Mouse (Mus musculus) adrenal gland, adult 8-10 months (tissue): ENCODE results near the gene Slc39a3. TPM values are rescaled to one million over a fixed set of nuclear protein-coding genes. Genes with fewer than 3 reads are reported as not detected.
"Not testable (repeated sequence)": the region's sequence is repeated elsewhere in the genome, so short reads cannot be mapped to it uniquely, and the experiment has no call there.

ENCODE experiments used
- DNase-seq: peaks from one replicate; pipeline ENCODE4 v3.0.0; 2022
- total RNA-seq, 4 experiments: library from RNA; stranded (reverse); gene quantifications; 2 replicates each; pipeline ENCODE4 v1.2.4; 2022

Slc39a3 gene
- total RNA-seq, 4 experiments from 2014 or later = 50.7 to 86.9 (median 66.5) TPM

- DNase-seq = no peak
These were observed 31.1 kb downstream of the Slc39a3 start for GRCm38 (mm10) chr10:81006005-81006677.

DNA sequence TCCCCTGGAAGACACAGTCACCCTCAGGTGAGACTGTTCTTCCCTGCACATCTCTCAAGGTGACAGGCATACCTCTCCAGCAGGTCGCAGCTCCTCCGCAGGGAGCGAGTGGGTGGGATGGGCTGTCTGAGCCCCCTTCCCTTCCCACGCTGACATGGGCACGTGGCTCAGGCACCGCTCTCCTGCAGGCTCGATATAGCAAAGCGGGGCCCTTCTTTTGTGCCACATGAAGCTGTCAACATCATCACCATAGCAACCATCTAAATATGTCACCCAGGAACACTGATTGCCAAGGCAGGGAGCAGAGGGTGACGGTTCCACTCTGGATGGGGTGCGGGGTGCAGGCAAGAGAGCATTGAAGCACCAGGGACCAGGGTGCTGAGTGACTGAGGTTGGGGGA is 36.1 kb downstream of the Slc39a3 start:
- no peak for DNase-seq

- no peak for DNase-seq
These were observed 36.8 kb downstream of the Slc39a3 start for GRCm38 (mm10) chr10:81000197-81001062.

GRCm38 (mm10) chr10:80999362-81000196 is 37.6 kb downstream of the Slc39a3 start:
- DNase-seq = peak; percentile 84

- DNase-seq = no peak
These were observed 38.4 kb downstream of the Slc39a3 start for GRCm38 (mm10) chr10:80998778-80999177.

DNA sequence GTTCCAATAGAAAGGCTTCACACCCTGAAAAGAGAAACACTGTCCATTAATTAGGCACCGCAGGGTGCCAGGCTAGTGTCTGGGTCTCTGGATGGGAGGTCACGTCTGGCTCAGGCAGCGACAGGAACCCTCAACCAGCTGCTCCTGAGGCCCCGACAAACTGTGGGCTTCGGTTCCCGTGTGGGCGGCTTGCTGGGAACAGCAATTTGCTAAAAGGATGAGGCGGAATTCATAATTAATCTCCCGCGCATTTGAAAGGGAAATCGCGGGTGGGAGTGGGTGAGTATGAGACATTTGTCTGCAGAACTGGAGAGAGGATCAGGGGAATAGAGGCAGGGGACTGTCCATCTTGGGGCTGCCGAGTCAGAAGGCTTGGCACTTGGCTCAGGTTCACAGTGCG is 39.2 kb downstream of the Slc39a3 start:
- no peak for DNase-seq

GRCm38 (mm10) chr10:80997332-80997731 is 39.9 kb downstream of the Slc39a3 start:
- DNase-seq = no peak

DNA sequence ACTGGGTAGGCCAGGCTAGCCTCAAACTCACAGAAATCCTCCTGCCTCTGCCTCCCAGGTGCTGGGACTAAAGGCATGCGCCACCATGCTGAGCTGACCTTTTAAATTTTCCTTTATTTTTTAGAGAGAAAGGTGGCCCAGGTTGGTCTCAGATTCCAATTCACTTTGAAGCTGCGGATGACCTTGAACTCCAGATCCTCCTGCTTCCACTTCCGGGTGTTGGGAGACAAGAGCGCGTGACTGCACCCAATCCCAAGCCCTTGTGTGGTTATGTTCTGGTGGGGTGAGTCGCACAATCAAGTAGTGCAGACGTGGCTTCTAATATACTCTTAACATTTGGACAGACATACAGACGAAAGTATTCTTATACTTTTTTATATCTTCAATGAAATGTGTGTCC is 40.7 kb downstream of the Slc39a3 start:
- DNase-seq = no peak

DNA sequence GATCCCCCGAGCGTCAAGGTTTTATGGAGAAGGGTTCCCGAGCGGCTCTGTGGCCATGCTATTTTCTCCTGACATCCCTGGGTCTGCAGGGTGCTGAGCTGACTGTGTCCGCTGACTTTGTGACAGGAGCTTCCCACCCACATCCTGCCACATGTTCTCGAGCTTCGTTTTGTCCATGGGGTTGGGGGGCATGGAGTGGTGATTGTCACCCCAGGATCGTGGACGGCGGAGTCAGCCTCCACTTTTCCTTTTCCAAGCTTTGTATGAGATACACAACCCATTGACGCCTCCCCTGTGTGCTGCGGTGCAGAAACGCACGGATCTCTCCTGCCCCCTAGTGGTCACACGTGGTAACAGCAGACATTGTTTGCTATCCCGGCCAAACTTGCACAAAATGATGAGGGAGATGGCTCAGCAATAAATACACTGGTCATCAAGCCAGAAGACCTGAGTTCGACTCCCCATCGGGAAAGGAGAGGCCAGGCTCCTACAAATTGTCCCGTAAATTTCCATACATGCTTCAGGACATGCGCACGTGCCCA is 42.1 kb downstream of the Slc39a3 start:
- peak; percentile 66 for DNase-seq

- no peak for DNase-seq
These were observed 42.6 kb downstream of the Slc39a3 start for GRCm38 (mm10) chr10:80994621-80995020.

DNA sequence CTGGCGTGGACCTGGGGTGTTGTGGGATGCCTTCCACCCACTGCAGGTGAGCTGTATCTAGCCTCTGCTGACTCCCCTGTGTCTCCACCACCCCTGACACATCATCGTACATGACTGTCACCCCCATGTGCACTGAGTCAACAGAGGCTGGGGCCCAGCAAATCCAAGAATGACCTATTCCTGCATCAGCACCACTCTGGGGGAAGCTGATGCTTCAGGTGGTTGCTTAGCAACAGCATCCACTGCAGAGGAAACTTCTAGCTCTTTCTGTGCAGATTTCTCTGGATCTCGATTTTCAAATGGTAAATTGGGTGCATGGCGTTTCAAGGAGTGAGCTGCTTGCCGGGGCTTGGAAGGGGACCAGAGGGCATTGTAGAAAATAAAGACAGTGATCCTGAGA is 44.0 kb downstream of the Slc39a3 start:
- DNase-seq = no peak

DNA sequence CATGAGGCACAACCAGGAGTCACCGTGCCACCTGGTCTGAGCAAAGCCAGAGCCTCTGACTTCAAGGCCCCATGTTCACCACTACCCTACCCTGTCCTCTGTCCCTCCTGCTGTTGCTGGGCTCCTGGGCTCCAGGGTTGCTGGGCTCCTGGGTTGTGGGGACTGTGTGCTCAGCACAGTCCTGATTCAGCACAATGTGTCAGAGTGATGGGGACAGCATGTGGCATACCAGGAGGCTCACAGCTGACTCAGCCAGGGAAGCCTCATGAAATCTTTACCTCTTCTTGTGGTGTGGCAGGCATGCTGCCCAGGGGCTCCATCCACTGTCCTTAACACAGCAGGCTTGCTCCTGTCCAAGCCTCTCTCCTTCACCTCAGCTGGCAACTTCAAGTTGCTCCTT is 45.3 kb downstream of the Slc39a3 start:
- DNase-seq = no peak

- DNase-seq = no peak
These were observed 46.2 kb downstream of the Slc39a3 start for GRCm38 (mm10) chr10:80991007-80991406.

DNA sequence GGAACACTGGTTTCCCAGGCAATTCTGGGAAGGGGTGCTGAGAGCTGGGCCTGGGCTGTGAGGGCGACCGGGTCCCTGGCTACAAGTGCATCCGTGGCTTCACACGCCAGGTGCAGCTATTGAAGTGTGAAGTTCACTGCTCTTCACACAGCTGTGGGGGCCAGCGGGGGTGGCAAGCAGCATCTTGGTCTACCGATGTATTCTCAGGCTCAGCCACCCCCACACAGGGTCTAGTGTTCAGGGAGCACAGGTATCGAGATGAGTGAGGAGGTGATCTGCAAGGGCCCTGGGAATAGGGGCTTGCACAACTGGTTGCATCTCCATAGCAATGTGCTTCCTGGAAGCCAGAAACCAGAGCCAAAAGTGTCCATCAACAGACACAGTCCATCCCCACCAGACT is 46.8 kb downstream of the Slc39a3 start:
- DNase-seq = no peak

GRCm38 (mm10) chr10:80989854-80990253 is 47.4 kb downstream of the Slc39a3 start:
- DNase-seq = not testable (repeated sequence)

GRCm38 (mm10) chr10:80989446-80989845 is 47.8 kb downstream of the Slc39a3 start:
- DNase-seq = no peak

- DNase-seq = peak; percentile 81
These were observed 49.4 kb downstream of the Slc39a3 start for GRCm38 (mm10) chr10:80987709-80988441.

- DNase-seq = peak; percentile 63
These were observed 50.5 kb downstream of the Slc39a3 start for GRCm38 (mm10) chr10:80986754-80987153.

GRCm38 (mm10) chr10:80985970-80986701 is 51.1 kb downstream of the Slc39a3 start:
- DNase-seq = no peak

DNA sequence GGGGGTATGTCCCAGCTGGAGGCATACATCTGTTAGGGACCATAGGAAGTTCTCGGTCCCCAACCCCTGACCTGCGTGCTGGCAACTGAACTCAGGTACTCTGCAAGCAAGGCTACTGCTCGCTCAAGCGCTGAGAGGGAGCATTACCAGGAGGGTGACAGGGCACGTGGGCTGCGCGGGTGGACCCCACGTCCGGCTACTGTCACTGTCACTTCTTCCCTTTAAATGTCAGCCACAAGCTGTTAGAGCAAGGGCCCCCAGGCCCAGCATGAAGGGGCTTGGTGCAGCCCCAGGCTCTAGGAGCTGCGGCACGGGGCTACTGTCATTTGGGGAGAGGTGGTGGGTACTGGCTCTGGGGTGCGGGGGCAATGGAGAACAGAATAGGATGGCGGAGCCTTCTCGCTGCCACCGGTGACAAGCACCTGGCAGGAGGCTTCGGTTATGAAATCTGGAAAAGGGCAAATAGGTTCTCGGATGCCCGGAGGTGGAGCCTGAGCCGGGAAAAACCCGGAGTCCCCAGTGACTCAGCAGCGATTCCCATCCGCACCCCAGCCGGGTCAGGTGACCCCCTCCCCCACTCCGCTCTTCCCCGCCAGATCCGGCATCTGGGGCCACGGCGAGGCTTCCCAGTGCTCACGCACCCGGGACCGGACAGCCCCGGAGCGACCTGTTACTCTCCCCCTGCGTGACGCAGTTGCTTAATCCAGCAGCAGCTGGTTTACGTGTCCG is 51.8 kb downstream of the Slc39a3 start:
- no peak for DNase-seq
